ENCODE assay signal across 18 mouse cellular contexts in genomic region chr1:133203701-133204100, GRCm38 (mm10). TPM values are rescaled to one million over a fixed set of nuclear protein-coding genes. Genes with fewer than 3 reads are reported as not detected.
DNase-seq lines count a peak whose midpoint lies in the region; ATAC-seq and TF ChIP-seq lines count a peak whose summit lies in the region.
"Had no signal": no experiment of that assay in that cellular context is flagged by ENCODE, and none has a peak within 500 bp of the region (broad histone marks: within the 10 kb centered on the region; RNA-seq: fewer than 3 reads in every experiment).

No protein-coding gene starts in this region.

- no peaks in the 10 kb centered on the region for H3K36me3 ChIP-seq in hindbrain, embryonic 10.5 days
- H3K36me3 ChIP-seq in hindbrain, embryonic 14.5 days (replicated peaks; ENCODE audit: control insufficient read depth, insufficient read depth), result 0 out of 2 replicates have a peak, but pooled peaks cover under 1% of the 10 kb centered on the region
- H3K36me3 ChIP-seq in kidney, postnatal 0 days (ENCODE audit: insufficient read depth, low read length), result no peaks in the 10 kb centered on the region
- no peaks in the 10 kb centered on the region for H3K36me3 ChIP-seq in midbrain, embryonic 14.5 days (ENCODE audit: control insufficient read depth, insufficient read depth, low read length)
- H3K36me3 ChIP-seq: embryonic facial prominence, embryonic 13.5 days; hindbrain, embryonic 15.5 days had no signal

- no peaks in the 10 kb centered on the region for H3K9me3 ChIP-seq in hindbrain, embryonic 10.5 days
- no peaks in the 10 kb centered on the region for H3K9me3 ChIP-seq in hindbrain, embryonic 14.5 days (ENCODE audit: control insufficient read depth, low read length)
- H3K9me3 ChIP-seq in kidney, postnatal 0 days (replicated peaks; ENCODE audit: low read length), result no peaks in the 10 kb centered on the region
- H3K9me3 ChIP-seq in midbrain, embryonic 14.5 days (ENCODE audit: control insufficient read depth, low read length), result no peaks in the 10 kb centered on the region
- H3K9me3 ChIP-seq: embryonic facial prominence, embryonic 13.5 days; hindbrain, embryonic 15.5 days had no signal

- ATAC-seq in hindbrain, embryonic 14.5 days (ENCODE audit: low FRiP score), result no peak
- ATAC-seq in kidney, postnatal 0 days (replicated peaks; ENCODE audit: low FRiP score, low read depth), result no peak
- no peak for ATAC-seq in midbrain, embryonic 14.5 days (ENCODE audit: low FRiP score, low TSS enrichment)

- H3K9ac ChIP-seq in hindbrain, embryonic 14.5 days, result no peak overlapping the region
- H3K9ac ChIP-seq in kidney, postnatal 0 days (ENCODE audit: low read depth, low read length), result no peak overlapping the region
- H3K9ac ChIP-seq in midbrain, embryonic 14.5 days (replicated peaks; ENCODE audit: low read length), result no peak overlapping the region
- H3K9ac ChIP-seq: embryonic facial prominence, embryonic 13.5 days; hindbrain, embryonic 15.5 days had no signal

- no peak for DNase-seq in hindbrain, embryonic 10.5 days (ENCODE audit: low spot score)
- DNase-seq in hindbrain, embryonic 14.5 days (ENCODE audit: low spot score), result no peak
- DNase-seq in kidney, postnatal 0 days (ENCODE audit: low spot score), result no peak
- DNase-seq in kidney, adult 9 months, result no peak
- DNase-seq in ZHBTc4 (ENCODE audit: low read depth, low spot score), result peak; percentile 66
- no peak for DNase-seq in midbrain, embryonic 14.5 days
- DNase-seq in thymus, postnatal 0 days (ENCODE audit: low spot score), result no peak
- DNase-seq: cerebellum, adult 8-10 months; cerebellum, postnatal 36 days; embryo, embryonic 11 days; layer of hippocampus, postnatal 36 days; thymus, adult 18-20 months; thymus, postnatal 4 days had no signal

- TF ChIP-seq CTCF in kidney, postnatal 0 days (IDR thresholded peaks at IDR 0.05; ENCODE audit: low read depth), result no peak

- H3K4me3 ChIP-seq in hindbrain, embryonic 10.5 days, result no peak overlapping the region
- no peak overlapping the region for H3K4me3 ChIP-seq in hindbrain, embryonic 14.5 days (replicated peaks; ENCODE audit: low read length)
- no peak overlapping the region for H3K4me3 ChIP-seq in kidney, postnatal 0 days (replicated peaks; ENCODE audit: low read depth, low read length)
- H3K4me3 ChIP-seq in midbrain, embryonic 14.5 days (replicated peaks; ENCODE audit: low read depth, low read length), result no peak overlapping the region
- H3K4me3 ChIP-seq: embryonic facial prominence, embryonic 13.5 days; erythroblast, embryonic 14.5 days; hindbrain, embryonic 15.5 days; myocyte had no signal

- H3K4me2 ChIP-seq in hindbrain, embryonic 14.5 days (replicated peaks), result no peak overlapping the region
- H3K4me2 ChIP-seq in kidney, postnatal 0 days (ENCODE audit: low read length), result no peak overlapping the region
- no peak overlapping the region for H3K4me2 ChIP-seq in midbrain, embryonic 14.5 days (ENCODE audit: low read length)
- H3K4me2 ChIP-seq: embryonic facial prominence, embryonic 13.5 days; heart, embryonic 11.5 days; hindbrain, embryonic 15.5 days had no signal

- 49% methylated on average over 2 of the region's 2 CpGs for WGBS in hindbrain, embryonic 10.5 days
- 35% methylated on average over 2 of the region's 2 CpGs for WGBS in hindbrain, embryonic 14.5 days
- WGBS in kidney, postnatal 0 days, result 33% methylated on average over 2 of the region's 2 CpGs
- WGBS in midbrain, embryonic 14.5 days, result 33% methylated on average over 2 of the region's 2 CpGs

- peak overlapping the region; percentile 69 for H3K27ac ChIP-seq in hindbrain, embryonic 10.5 days
- H3K27ac ChIP-seq in hindbrain, embryonic 14.5 days, result no peak overlapping the region
- peak overlapping the region; percentile 31; the same call in 1 of the 2 replicates for H3K27ac ChIP-seq in kidney, postnatal 0 days
- H3K27ac ChIP-seq in midbrain, embryonic 14.5 days (replicated peaks; ENCODE audit: low read depth, low read length), result peak overlapping the region; percentile 21; the same call in 1 of the 2 replicates
- H3K27ac ChIP-seq: embryonic facial prominence, embryonic 13.5 days; hindbrain, embryonic 15.5 days had no signal

- peaks cover 62% of the 10 kb centered on the region for H3K4me1 ChIP-seq in hindbrain, embryonic 10.5 days (replicated peaks)
- H3K4me1 ChIP-seq in hindbrain, embryonic 14.5 days (replicated peaks; ENCODE audit: control insufficient read depth, insufficient read depth, low read length), result peaks cover 38% of the 10 kb centered on the region
- H3K4me1 ChIP-seq in kidney, postnatal 0 days (replicated peaks; ENCODE audit: insufficient read depth, low read length), result peaks cover 9% of the 10 kb centered on the region
- peaks cover 36% of the 10 kb centered on the region for H3K4me1 ChIP-seq in midbrain, embryonic 14.5 days (ENCODE audit: control insufficient read depth, insufficient read depth, low read length)

- H3K27me3 ChIP-seq in hindbrain, embryonic 10.5 days (ENCODE audit: insufficient read depth, poor library complexity, severe bottlenecking), result peaks cover 12% of the 10 kb centered on the region
- no peaks in the 10 kb centered on the region for H3K27me3 ChIP-seq in hindbrain, embryonic 14.5 days (ENCODE audit: control insufficient read depth, insufficient read depth, low read length)
- no peaks in the 10 kb centered on the region for H3K27me3 ChIP-seq in kidney, postnatal 0 days (ENCODE audit: insufficient read depth, low read length)
- no peaks in the 10 kb centered on the region for H3K27me3 ChIP-seq in midbrain, embryonic 14.5 days (ENCODE audit: control insufficient read depth, insufficient read depth, low read length)
- H3K27me3 ChIP-seq: embryonic facial prominence, embryonic 13.5 days; hindbrain, embryonic 15.5 days had no signal

RNA-seq across cellular contexts. Expression of gene Plekha6, which starts 39.7 kb away (rescaled TPM):
- 8.8 and 17.4 TPM in 2 replicates for polyA plus RNA-seq in hindbrain, embryonic 10.5 days (2016; fragmentation: Nextera tagmentation; extraction: Ambion mirVana)
- 21.4 and 22.2 TPM in 2 replicates for polyA plus RNA-seq in hindbrain, embryonic 14.5 days (2014; fragmentation: Nextera tagmentation; extraction: Ambion mirVana)
- 8.1 and 8.8 TPM in 2 replicates for polyA plus RNA-seq in kidney, postnatal 0 days (2015; fragmentation: Nextera tagmentation; extraction: Ambion mirVana)
- polyA plus RNA-seq in midbrain, embryonic 14.5 days (2014; fragmentation: Nextera tagmentation; extraction: Ambion mirVana), result 18.4 and 25.4 TPM in 2 replicates
- polyA plus RNA-seq in thymus, postnatal 0 days (2015; fragmentation: Nextera tagmentation; extraction: Ambion mirVana), result 0.28 and 0.44 TPM in 2 replicates
